Mouse (Mus musculus) hematopoietic stem cell, adult 5-6 weeks (primary cell): Measurements from ENCODE around the gene Cul3. TPM values are rescaled to one million over a fixed set of nuclear protein-coding genes. Genes with fewer than 3 reads are reported as not detected.
A peak's percentile ranks its signal among the peaks of the same experiment; 100 is the strongest.
"Not testable (repeated sequence)": the region's sequence is repeated elsewhere in the genome, so short reads cannot be mapped to it uniquely, and the experiment has no call there.

ENCODE experiments used
- ATAC-seq, 2 experiments: fragments of 125-278 bp in 1 of 2; replicated peaks in 1 of 2; 2 replicates each; pipeline ENCODE4 v1.8.0; 2016 to 2017; ENCODE audit warnings: inconsistent platforms in 2 of 2, mild to moderate bottlenecking in 2 of 2, moderate number of reproducible peaks in 2 of 2, low read depth in 1 of 2, moderate TSS enrichment in 1 of 2; ENCODE audit not compliant: low FRiP score in 2 of 2, poor library complexity in 2 of 2, severe bottlenecking in 2 of 2, insufficient read depth in 1 of 2, low TSS enrichment in 1 of 2
- total RNA-seq: library from RNA; stranded (forward); fragments of 172-1452, 232-1000 nt; gene quantifications from 2 replicates; pipeline ENCODE4 v1.2.3, GENCODE M21; 2017

Cul3 gene
- total RNA-seq: 298 and 367 TPM in 2 replicates

DNA sequence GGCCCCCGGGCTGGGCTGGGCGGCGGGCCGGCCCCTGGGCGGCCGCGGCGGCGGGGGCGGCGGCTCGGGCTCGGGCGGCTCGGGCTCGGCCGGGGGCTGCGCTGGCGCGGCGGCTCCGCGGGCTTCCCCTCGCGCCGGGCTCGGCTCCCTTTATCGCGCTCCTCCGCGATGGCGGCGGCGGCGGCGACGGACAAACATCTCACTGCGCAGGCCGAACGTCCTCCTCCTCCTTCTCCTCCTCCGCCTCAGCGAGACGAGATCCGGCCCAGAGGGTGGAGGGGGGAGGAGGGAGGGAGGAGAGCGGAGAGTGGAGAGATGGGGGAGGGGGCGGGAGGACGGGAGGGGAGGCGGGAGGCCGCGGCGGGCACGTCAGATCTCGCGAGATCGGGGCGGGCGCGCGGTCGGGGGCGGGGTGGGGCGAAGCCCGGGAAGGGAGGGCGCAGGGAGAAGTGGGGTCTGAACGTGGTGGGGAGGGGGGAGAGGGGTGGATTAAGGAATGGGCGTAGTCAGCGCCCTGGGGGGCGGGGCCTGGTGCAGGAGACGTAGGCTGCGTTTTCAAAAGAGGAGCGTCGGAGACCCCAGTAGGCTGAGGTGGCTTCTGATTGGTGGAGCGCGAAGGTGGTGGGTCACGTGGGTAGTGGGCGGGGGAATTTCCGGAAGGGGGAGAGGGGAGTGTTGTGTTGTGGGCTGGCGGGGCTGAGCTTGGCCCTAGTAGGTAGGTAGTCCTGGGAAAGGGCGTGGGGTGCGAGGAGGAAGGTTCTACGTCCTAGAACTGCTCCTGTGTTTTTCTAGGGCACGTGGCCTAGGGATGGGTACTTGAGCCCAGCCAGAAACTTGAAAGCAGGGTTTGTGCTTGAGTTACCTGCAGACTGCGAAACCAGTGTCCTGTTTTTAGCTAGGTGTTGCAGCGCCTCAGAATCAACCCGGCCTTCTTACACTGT lies at the start of gene Cul3:
TSS of gene Cul3 (minus strand) at position 45 of the 941 bp plus-strand sequence.
- ATAC-seq: peak; percentile 91 to 93

DNA sequence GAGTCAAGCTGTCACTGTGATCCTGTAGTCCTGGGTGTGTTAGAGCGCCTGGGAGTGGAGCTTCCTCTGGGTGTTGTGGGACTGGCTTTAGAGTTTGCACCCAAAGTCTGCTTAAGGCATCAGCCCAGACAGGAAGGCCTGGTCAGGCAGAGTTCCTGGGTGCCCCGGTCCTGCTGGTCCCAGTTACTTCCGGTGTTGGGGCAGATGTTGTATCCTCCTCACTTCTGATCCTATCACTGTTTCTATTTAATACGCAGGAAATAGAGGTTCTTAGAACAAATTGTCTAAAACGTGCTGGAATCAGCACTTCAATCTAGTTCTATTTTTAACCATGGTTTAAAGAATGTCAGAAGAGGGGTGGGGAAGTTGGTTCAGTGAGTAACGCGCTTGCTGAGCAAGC lies 49.2 kb upstream of the Cul3 start:
- ATAC-seq: peak; percentile 36 to 53; a peak in 2 of 4 replicates

GRCm38 (mm10) chr1:80383613-80384589 lies 43.6 kb upstream of the Cul3 start:
- ATAC-seq: peak; percentile 55 to 63

- ATAC-seq: no peak
Observed at GRCm38 (mm10) chr1:80382928-80383327, 42.6 kb upstream of the Cul3 start.

GRCm38 (mm10) chr1:80381302-80381701 lies 41.0 kb upstream of the Cul3 start:
- ATAC-seq: peak; percentile 72 to 83

GRCm38 (mm10) chr1:80372010-80372409 lies 31.7 kb upstream of the Cul3 start:
- no peak for ATAC-seq

- ATAC-seq: no peak
Observed at GRCm38 (mm10) chr1:80371189-80371889, 31.1 kb upstream of the Cul3 start.

DNA sequence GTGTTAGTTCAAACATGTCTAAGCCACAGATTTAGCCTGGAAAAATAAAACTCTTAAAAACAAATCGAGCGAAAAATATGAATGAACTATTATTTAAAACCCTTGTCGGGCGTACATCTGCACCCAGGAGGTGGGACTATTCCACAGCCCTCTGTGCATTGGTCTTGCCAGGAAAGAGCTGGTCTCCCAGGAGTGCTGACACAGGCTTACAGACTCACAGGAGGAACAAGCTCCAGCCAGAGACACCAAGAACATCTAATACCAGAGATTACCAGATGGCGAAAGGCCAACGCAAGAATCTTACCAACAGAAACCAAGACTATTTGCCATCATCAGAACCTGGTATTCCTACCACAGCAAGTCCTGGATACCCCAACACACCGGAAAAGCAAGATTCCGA lies 23.2 kb upstream of the Cul3 start:
- ATAC-seq: no peak

DNA sequence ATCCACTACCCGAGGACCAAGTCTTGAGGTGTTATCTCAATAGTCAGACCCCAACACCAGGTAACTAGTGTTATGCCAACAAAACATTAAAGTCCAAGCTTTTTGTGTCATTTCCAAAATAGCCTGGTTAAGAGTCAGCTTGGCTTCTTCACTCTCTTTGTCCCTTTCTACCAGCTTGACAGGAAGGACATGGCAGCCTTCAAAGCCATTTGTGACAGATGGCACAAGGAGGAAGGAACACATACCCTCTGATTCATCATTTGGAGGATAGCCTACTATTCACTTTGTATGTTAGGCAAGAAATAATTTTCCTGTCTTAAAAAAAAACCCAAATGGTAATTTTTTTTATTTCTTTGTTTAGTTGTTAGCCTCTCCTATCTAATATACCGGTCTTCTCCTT lies 22.7 kb upstream of the Cul3 start:
- peak; percentile 48 to 56; a peak in 2 of 4 replicates for ATAC-seq

DNA sequence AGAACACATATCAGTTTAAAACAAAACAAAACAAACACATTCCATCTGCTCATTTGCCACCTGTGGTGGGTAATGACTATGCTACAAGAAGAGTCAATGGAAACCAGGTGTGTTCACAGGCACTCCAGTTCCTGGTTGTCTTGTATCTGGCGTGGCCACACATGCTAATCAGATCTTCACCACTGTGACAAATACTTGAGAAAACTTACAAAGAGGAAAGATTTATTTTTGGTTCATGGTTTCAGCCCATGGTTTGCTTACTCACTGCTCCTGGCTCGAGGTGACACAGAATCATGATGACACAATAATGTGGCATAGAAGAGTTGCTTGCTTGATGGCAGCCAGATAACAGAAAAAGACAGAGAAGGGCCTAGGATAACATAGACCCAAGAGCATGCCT lies 22.1 kb upstream of the Cul3 start:
- peak; percentile 69 to 83 for ATAC-seq

DNA sequence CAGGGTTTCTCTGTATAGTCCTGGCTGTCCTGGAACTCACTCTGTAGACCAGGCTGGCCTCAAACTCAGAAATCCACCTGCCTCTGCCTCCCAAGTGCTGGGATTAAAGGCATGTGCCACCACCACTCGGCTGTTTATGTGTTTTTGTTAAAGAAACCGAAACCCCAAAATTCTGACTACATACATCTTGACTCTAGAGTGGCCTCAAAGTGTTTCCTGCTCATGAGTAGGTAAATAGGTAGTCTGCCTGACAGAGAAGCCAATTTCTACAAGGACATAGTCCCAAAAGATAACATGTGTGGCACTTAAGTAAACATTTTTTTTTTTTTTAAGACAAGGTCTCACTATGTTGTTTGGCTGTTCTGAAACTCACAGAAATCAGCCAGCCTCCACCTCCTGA lies 21.5 kb upstream of the Cul3 start:
- ATAC-seq: not testable (repeated sequence)

DNA sequence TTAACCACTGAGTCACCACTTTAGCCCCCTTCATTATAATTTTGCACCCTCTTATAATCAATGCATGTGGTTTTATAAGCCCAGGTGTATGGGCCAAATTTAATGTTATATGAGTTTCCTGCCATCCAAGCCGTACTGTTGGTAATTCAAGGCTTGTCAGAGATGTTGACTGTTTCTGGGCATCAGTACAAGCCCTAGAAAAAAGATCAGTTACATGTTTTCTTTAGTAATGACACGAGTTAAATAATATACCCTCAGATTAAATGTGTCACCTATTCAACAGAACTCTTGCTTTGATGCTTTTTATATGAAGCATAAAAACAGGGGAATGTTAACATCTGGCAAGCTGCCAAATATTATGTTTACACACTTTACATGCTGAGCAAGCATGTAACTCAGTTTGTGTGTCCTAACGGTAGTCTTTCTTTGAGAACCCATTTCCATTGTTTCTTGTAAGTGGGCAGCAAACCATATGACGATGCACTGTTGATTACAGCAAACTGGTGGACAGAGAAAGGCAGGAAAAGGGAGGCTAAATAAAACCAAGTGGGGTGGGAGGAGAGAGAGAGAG lies 19.8 kb upstream of the Cul3 start:
- no peak for ATAC-seq

- ATAC-seq: peak in 1 of 2 experiments; percentile 22; a peak in 1 of 4 replicates
Observed at GRCm38 (mm10) chr1:80340061-80340435, 232 bp downstream of the Cul3 start.

DNA sequence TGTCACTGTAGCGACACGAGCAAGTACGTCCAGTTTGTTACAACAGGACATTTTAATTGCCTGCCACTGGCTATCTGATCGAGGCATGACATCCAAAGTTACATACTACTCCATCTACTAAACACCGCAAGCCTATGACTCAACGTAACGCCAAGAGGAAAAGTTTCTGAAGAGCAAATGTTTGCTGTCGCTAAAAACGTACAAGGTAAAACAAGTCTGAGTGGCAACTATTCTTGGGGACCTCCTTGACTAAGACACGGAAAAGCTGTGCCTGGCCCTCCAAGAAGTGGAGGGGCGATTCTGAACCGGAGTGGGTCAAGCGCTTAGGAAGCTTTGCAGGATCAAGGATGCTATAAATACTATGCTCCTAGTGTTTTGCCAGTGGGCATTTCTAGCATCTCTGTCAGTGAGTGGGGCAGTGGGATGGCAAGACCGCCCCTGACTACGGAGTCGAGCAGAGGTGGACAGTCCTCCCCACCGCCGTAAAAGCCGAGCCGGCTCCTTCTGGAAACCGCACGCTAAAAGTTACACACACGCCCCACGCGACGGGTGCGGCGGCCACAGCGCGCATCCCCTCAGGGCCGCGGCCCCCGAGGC lies 757 bp downstream of the Cul3 start:
- no peak; a peak in 1 of 4 replicates for ATAC-seq

GRCm38 (mm10) chr1:80338398-80338797 lies 1.9 kb downstream of the Cul3 start:
- no peak for ATAC-seq

GRCm38 (mm10) chr1:80335726-80336368 lies 4.4 kb downstream of the Cul3 start:
- ATAC-seq: no peak
